Mouse (Mus musculus) small intestine, adult 2 months (tissue): Measurements from ENCODE around the gene Cyp4b1.

ENCODE experiments used
- CTCF ChIP-seq: fragments of 200-500 bp; IDR thresholded peaks from 2 replicates; pipeline ENCODE4 v1.5.1; 2012; ENCODE audit warnings: low read depth, mild to moderate bottlenecking, control low read depth, inconsistent platforms, low read length, moderate library complexity, mixed read lengths; ENCODE audit not compliant: insufficient replicate concordance, insufficient read length; ENCODE audit errors: extremely low read depth
- POLR2A ChIP-seq: fragments of 200-500 bp; IDR thresholded peaks from 2 replicates; pipeline ENCODE4 v1.6.1; 2012; ENCODE audit warnings: low read depth, mild to moderate bottlenecking, control low read depth, inconsistent platforms, low read length, moderate library complexity

- TF ChIP-seq POLR2A (no peak), CTCF (no peak)
Observed at GRCm38 (mm10) chr4:115649344-115649743, 1.8 kb upstream of the Cyp4b1 start.
